Mouse (Mus musculus) embryo, embryonic 10 days (tissue): ENCODE measurements around the gene Mdm2.
A peak's percentile ranks its signal among the peaks of the same experiment; 100 is the strongest.
"Not testable (repeated sequence)": the region's sequence is repeated elsewhere in the genome, so short reads cannot be mapped to it uniquely, and the experiment has no call there.

Source experiments
- DNase-seq: peaks from one replicate; pipeline ENCODE4 v3.0.0-alpha.2; 2015; ENCODE audit warnings: low spot score

Mdm2 gene

GRCm38 (mm10) chr10:117710604-117711141 is at the start of gene Mdm2:
Gene Mdm2, minus strand, starts transcription at chr10:117710758.
- DNase-seq = peak; percentile 92

GRCm38 (mm10) chr10:117759844-117760630 is 49.5 kb upstream of the Mdm2 start:
- no peak for DNase-seq

- no peak for DNase-seq
Measured at GRCm38 (mm10) chr10:117758749-117759727, 48.5 kb upstream of the Mdm2 start.

- DNase-seq = not testable (repeated sequence)
Measured at GRCm38 (mm10) chr10:117758344-117758743, 47.8 kb upstream of the Mdm2 start.

GRCm38 (mm10) chr10:117757796-117758342 is 47.3 kb upstream of the Mdm2 start:
- no peak for DNase-seq

- no peak for DNase-seq
Measured at GRCm38 (mm10) chr10:117757259-117757658, 46.7 kb upstream of the Mdm2 start.

GRCm38 (mm10) chr10:117756784-117757183 is 46.2 kb upstream of the Mdm2 start:
- no peak for DNase-seq

- DNase-seq = no peak
Measured at GRCm38 (mm10) chr10:117755799-117756467, 45.4 kb upstream of the Mdm2 start.

- no peak for DNase-seq
Measured at GRCm38 (mm10) chr10:117755086-117755798, 44.7 kb upstream of the Mdm2 start.

- no peak for DNase-seq
Measured at GRCm38 (mm10) chr10:117754609-117754940, 44.0 kb upstream of the Mdm2 start.

- no peak for DNase-seq
Measured at GRCm38 (mm10) chr10:117753711-117754608, 43.4 kb upstream of the Mdm2 start.

GRCm38 (mm10) chr10:117752851-117753647 is 42.5 kb upstream of the Mdm2 start:
- DNase-seq = no peak

GRCm38 (mm10) chr10:117752304-117752821 is 41.8 kb upstream of the Mdm2 start:
- no peak for DNase-seq

- DNase-seq = no peak
Measured at GRCm38 (mm10) chr10:117751744-117752143, 41.2 kb upstream of the Mdm2 start.

- no peak for DNase-seq
Measured at GRCm38 (mm10) chr10:117751282-117751610, 40.7 kb upstream of the Mdm2 start.

GRCm38 (mm10) chr10:117750529-117751281 is 40.1 kb upstream of the Mdm2 start:
- no peak for DNase-seq

GRCm38 (mm10) chr10:117749787-117750343 is 39.3 kb upstream of the Mdm2 start:
- DNase-seq = no peak
